Mouse (Mus musculus) hindbrain, embryonic 12.5 days (tissue): ENCODE measurements around the gene Tex19.1. TPM values are rescaled to one million over a fixed set of nuclear protein-coding genes. Genes with fewer than 3 reads are reported as not detected.

ENCODE experiments used
- polyA plus RNA-seq: library from polyadenylated mRNA; unstranded; fragments of >200 nt; fragmentation: Nextera tagmentation; extraction: Ambion mirVana; gene quantifications from 2 replicates; pipeline ENCODE4 v1.2.1, GENCODE M21; 2016

Gene Tex19.1
- polyA plus RNA-seq, 1 experiment from 2014 or later = not detected

Other genes starting within 250 kb of the Tex19.1 start
- gene Ccdc57, start 213.3 kb upstream of the Tex19.1 start, polyA plus RNA-seq = 6.0 TPM in 2 replicates
- 43.9 and 45.9 TPM in 2 replicates for gene Slc16a3, start 197.7 kb upstream of the Tex19.1 start, polyA plus RNA-seq
- 171 TPM in 2 replicates for gene Csnk1d, start 154.8 kb upstream of the Tex19.1 start, polyA plus RNA-seq
- gene Cd7, start 106.7 kb upstream of the Tex19.1 start, polyA plus RNA-seq = not detected in 2 replicates
- gene Sectm1b, start 82.6 kb upstream of the Tex19.1 start, polyA plus RNA-seq = not detected in 2 replicates
- gene Sectm1a, start 64.9 kb upstream of the Tex19.1 start, polyA plus RNA-seq = not detected in 2 replicates
- not detected in 2 replicates for gene Tex19.2, start 27.5 kb upstream of the Tex19.1 start, polyA plus RNA-seq
- gene Uts2r, start 14.1 kb downstream of the Tex19.1 start, polyA plus RNA-seq = 0.32 and 0.35 TPM in 2 replicates
- gene Hexdc, start 58.3 kb downstream of the Tex19.1 start, polyA plus RNA-seq = 9.6 and 11.7 TPM in 2 replicates
- 17.7 and 19.2 TPM in 2 replicates for gene Ogfod3, start 58.6 kb downstream of the Tex19.1 start, polyA plus RNA-seq
- gene Cybc1, start 83.2 kb downstream of the Tex19.1 start, polyA plus RNA-seq = 40.6 and 40.8 TPM in 2 replicates
- gene Narf, start 91.1 kb downstream of the Tex19.1 start, polyA plus RNA-seq = 86.0 and 87.3 TPM in 2 replicates
- gene Foxk2, start 113.8 kb downstream of the Tex19.1 start, polyA plus RNA-seq = 10.7 and 11.1 TPM in 2 replicates
- gene Wdr45b, start 208.3 kb downstream of the Tex19.1 start, polyA plus RNA-seq = 82.3 and 88.7 TPM in 2 replicates
- gene Rab40b, start 242.1 kb downstream of the Tex19.1 start, polyA plus RNA-seq = 6.7 and 7.2 TPM in 2 replicates